Mouse (Mus musculus): ENCODE measurements around the gene Fam19a2. TPM values are rescaled to one million over a fixed set of nuclear protein-coding genes. Genes with fewer than 3 reads are reported as not detected.

The Fam19a2 gene
- total RNA-seq, 2 experiments from 2014 or later = not detected

DNA sequence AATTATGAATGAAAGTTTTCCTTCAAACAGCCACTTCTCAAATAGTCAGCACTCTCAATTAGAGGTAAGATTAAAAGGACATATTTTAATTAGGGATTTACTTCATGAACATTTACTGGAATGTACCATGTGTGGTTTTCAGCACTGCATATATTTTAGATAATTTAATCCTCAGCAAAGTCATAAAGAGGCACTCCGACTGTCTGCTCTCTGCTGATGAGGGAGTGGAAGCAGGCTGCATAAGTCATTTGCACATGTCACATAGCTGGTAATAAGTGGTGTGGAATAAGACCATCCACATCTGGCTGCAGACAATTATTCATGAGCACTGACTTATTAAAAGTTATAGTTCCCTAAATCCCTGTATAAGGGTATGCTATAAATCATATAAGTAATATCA lies 484.5 kb downstream of the Fam19a2 start:
- no peak for DNase-seq

DNA sequence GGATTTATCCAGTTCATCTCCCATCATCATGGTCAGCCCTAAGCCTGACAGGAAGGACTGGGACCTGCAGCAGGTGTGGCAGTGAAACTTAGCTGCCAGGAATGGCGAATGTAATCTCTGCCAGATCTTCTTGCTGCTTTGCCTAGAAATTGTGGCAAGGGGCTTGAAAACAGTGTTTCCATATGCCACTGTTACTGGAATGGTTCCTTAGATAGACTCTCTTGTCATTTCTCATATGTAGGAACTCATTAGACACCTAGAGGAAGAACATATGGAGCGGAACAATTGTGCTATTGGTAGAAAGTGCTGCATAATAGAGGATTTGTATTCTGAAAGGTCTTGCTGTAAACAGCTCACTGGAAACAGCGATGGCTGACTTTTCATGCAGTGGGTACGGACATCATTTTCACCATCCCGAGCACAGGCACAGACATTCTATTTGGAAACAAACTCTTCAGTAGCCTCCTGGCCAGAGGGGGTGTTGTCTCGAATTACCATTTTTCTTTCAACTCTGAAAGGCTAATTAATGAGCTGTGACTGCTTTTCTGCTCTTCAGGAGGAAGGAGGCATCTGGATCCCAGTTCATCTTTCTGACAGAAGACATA lies 488.0 kb downstream of the Fam19a2 start:
- no peak for DNase-seq

DNA sequence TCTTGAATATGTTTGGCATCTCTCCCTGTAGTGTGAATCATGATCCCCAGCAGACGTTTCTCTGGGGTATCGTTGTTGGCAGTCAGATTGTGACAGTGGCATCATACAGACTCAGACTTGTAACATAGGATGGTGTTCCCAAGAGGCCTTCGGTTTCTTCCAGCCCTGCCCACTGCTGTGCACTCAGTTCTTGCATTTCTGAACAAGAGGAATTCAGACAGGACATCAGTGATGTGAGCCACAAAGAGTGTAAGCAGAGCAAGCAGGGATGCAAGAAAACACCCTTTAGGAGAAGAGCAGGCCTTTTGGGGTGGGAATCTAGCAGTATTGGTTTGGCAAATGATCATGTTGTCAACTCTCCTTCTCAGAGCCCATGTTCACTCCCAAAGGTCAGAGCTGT lies 489.0 kb downstream of the Fam19a2 start:
- DNase-seq = no peak

DNA sequence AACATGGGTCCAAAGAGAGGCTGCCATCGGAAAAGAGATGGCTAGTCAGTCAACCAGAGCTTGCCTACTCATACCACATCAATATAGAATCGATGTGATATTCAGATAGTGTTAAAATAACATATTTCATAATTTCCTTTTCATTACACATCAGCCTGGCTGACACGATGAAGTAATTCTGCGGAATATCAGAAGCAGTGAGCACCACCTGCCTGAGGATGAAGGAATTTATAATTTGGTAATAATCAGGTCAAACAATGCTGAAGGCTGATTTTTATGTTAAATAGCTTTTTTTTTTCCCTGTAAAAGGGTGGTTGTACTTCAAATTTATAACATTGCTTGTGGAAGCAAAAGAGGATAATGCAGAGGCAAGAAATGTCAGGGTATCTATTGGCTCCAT lies 490.2 kb downstream of the Fam19a2 start:
- no peak for DNase-seq

DNA sequence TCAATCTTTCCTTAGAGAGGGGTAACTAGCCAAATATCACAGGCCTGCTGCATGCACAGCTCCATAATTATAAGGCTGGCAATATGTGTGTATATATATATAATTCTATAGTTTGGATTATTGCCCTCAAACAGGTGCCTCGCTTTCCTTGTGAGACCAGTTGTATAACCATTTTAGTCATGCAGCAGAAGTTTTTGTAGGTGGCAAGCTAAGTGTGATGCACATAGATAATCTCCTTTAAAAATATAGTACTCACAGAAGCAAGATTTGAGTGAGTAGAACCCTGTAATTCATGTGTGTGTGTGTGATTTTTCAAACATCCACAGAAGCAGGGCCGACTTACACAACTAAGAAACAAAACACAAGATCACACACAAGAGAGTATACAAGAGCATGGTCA lies 525.6 kb downstream of the Fam19a2 start:
- no peak for DNase-seq

Other genes starting within 250 kb of the Fam19a2 start
- 10 to 100 TPM; 36.4 to 41.7 TPM for gene Mon2, start 187.5 kb upstream of the Fam19a2 start, total RNA-seq (2021)
- 10 to 100 TPM; 89.5 to 93.9 TPM for gene Usp15, start 67.0 kb upstream of the Fam19a2 start, total RNA-seq (2021)